Mouse (Mus musculus) brown adipose tissue, adult 24 weeks (tissue): ENCODE results near the gene 1190005I06Rik. TPM values are rescaled to one million over a fixed set of nuclear protein-coding genes. Genes with fewer than 3 reads are reported as not detected.

Source experiments
- H3K27ac ChIP-seq: fragments of 200-500 bp; replicated peaks from 2 replicates; pipeline ENCODE4 v1.5.1; 2012; ENCODE audit warnings: low read depth, mild to moderate bottlenecking, low read length
- H3K4me1 ChIP-seq: fragments of 200-500 bp; 2 replicates; pipeline ENCODE4 v1.6.1; 2012; ENCODE audit warnings: low read length, mixed read lengths; ENCODE audit not compliant: control insufficient read depth, insufficient read depth, insufficient read length
- H3K4me3 ChIP-seq: fragments of 200-500 bp; 2 replicates; pipeline ENCODE4 v1.5.1; 2012; ENCODE audit warnings: low read depth, mild to moderate bottlenecking, low read length, moderate library complexity; ENCODE audit not compliant: insufficient read depth
- polyA plus RNA-seq: library from polyadenylated mRNA; stranded (reverse); fragments of >200 nt; gene quantifications from 2 replicates; pipeline ENCODE4 v1.2.4, GENCODE M21; 2012; ENCODE audit not compliant: missing spikeins, insufficient read depth, insufficient read length

The 1190005I06Rik gene
- polyA plus RNA-seq, 1 experiment, result 62.6 TPM

GRCm38 (mm10) chr8:120619235-120620180 lies 27.9 kb downstream of the 1190005I06Rik start:
- Histone ChIP-seq H3K4me1 (peaks cover 21% of the 10 kb centered on the region), H3K27ac (peak overlapping the region; percentile 99), H3K4me3 (no peak overlapping the region)

- H3K4me3 ChIP-seq, result no peak overlapping the region
- peaks cover 15% of the 10 kb centered on the region for H3K4me1 ChIP-seq
- peak overlapping the region; percentile 76 for H3K27ac ChIP-seq
Measured at GRCm38 (mm10) chr8:120618110-120618509, 29.3 kb downstream of the 1190005I06Rik start.

- Histone ChIP-seq H3K4me3 (no peak overlapping the region), H3K4me1 (peaks cover 15% of the 10 kb centered on the region), H3K27ac (no peak overlapping the region)
Measured at GRCm38 (mm10) chr8:120616663-120617626, 30.5 kb downstream of the 1190005I06Rik start.

GRCm38 (mm10) chr8:120614491-120614890 lies 32.9 kb downstream of the 1190005I06Rik start:
- H3K27ac ChIP-seq, result no peak overlapping the region
- H3K4me3 ChIP-seq, result no peak overlapping the region
- peaks cover 5% of the 10 kb centered on the region for H3K4me1 ChIP-seq

- Histone ChIP-seq H3K27ac (no peak overlapping the region), H3K4me1 (no peaks in the 10 kb centered on the region; the same call in 1 of the 2 replicates)
Measured at GRCm38 (mm10) chr8:120610824-120611223, 36.6 kb downstream of the 1190005I06Rik start.

GRCm38 (mm10) chr8:120607885-120608284 lies 39.5 kb downstream of the 1190005I06Rik start:
- Histone ChIP-seq H3K27ac (no peak overlapping the region), H3K4me1 (no peaks in the 10 kb centered on the region; the same call in 1 of the 2 replicates), H3K4me3 (no peak overlapping the region)

More at GRCm38 (mm10) chr8:120610824-120611223, 36.6 kb downstream of the 1190005I06Rik start:
- H3K4me3 ChIP-seq, result no peak overlapping the region

- no peak overlapping the region for H3K4me3 ChIP-seq
- H3K27ac ChIP-seq, result no peak overlapping the region
- H3K4me1 ChIP-seq, result no peaks in the 10 kb centered on the region; the same call in 1 of the 2 replicates
Measured at GRCm38 (mm10) chr8:120607460-120607859, 40.0 kb downstream of the 1190005I06Rik start.

- Histone ChIP-seq H3K4me1 (no peaks in the 10 kb centered on the region), H3K27ac (no peak overlapping the region), H3K4me3 (no peak overlapping the region)
Measured at GRCm38 (mm10) chr8:120602672-120603071, 44.8 kb downstream of the 1190005I06Rik start.

GRCm38 (mm10) chr8:120599504-120599903 lies 47.9 kb downstream of the 1190005I06Rik start:
- no peaks in the 10 kb centered on the region for H3K4me1 ChIP-seq
- H3K4me3 ChIP-seq, result no peak overlapping the region
- no peak overlapping the region for H3K27ac ChIP-seq

- H3K4me3 ChIP-seq, result no peak overlapping the region
- no peaks in the 10 kb centered on the region for H3K4me1 ChIP-seq
Measured at GRCm38 (mm10) chr8:120598579-120598978, 48.9 kb downstream of the 1190005I06Rik start.

GRCm38 (mm10) chr8:120595963-120596362 lies 51.5 kb downstream of the 1190005I06Rik start:
- Histone ChIP-seq H3K4me1 (no peaks in the 10 kb centered on the region), H3K27ac (no peak overlapping the region), H3K4me3 (no peak overlapping the region)

More at GRCm38 (mm10) chr8:120598579-120598978, 48.9 kb downstream of the 1190005I06Rik start:
- no peak overlapping the region for H3K27ac ChIP-seq

- no peak overlapping the region for H3K4me3 ChIP-seq
- H3K27ac ChIP-seq, result no peak overlapping the region
- no peaks in the 10 kb centered on the region for H3K4me1 ChIP-seq
Measured at GRCm38 (mm10) chr8:120594571-120594970, 52.9 kb downstream of the 1190005I06Rik start.

GRCm38 (mm10) chr8:120591587-120592292 lies 55.7 kb downstream of the 1190005I06Rik start:
- Histone ChIP-seq H3K4me1 (no peaks in the 10 kb centered on the region), H3K27ac (no peak overlapping the region), H3K4me3 (no peak overlapping the region)

- Histone ChIP-seq H3K27ac (no peak overlapping the region), H3K4me3 (peak overlapping the region; percentile 59; the same call in 1 of the 2 replicates), H3K4me1 (no peaks in the 10 kb centered on the region)
Measured at GRCm38 (mm10) chr8:120589921-120590320, 57.5 kb downstream of the 1190005I06Rik start.
